Mouse (Mus musculus) induced T-regulatory cell, adult 2 months (primary cell): Measurements from ENCODE around the gene Hspb8.

Source experiments
- DNase-seq: peaks from one replicate; pipeline ENCODE4 v3.0.0-alpha.2; 2012; ENCODE audit warnings: low read depth

Gene Hspb8

GRCm38 (mm10) chr5:116422699-116423201, at the start of gene Hspb8:
TSS of gene Hspb8 (minus strand) at chr5:116422864.
- DNase-seq, result no peak

- no peak for DNase-seq
These were observed 38.8 kb upstream of the Hspb8 start for GRCm38 (mm10) chr5:116461354-116462042.

- DNase-seq, result no peak
These were observed 37.3 kb upstream of the Hspb8 start for GRCm38 (mm10) chr5:116459970-116460369.

GRCm38 (mm10) chr5:116457791-116458190, 35.1 kb upstream of the Hspb8 start:
- DNase-seq, result no peak

- DNase-seq, result no peak
These were observed 34.3 kb upstream of the Hspb8 start for GRCm38 (mm10) chr5:116456796-116457515.

- no peak for DNase-seq
These were observed 30.8 kb upstream of the Hspb8 start for GRCm38 (mm10) chr5:116453401-116453851.

- DNase-seq, result no peak
These were observed 28.2 kb upstream of the Hspb8 start for GRCm38 (mm10) chr5:116450901-116451300.

- DNase-seq, result no peak
These were observed 27.0 kb upstream of the Hspb8 start for GRCm38 (mm10) chr5:116449522-116450225.

- no peak for DNase-seq
These were observed 25.9 kb upstream of the Hspb8 start for GRCm38 (mm10) chr5:116448409-116449191.

GRCm38 (mm10) chr5:116447821-116448350, 25.2 kb upstream of the Hspb8 start:
- no peak for DNase-seq

GRCm38 (mm10) chr5:116446552-116446951, 23.9 kb upstream of the Hspb8 start:
- DNase-seq, result no peak

GRCm38 (mm10) chr5:116445634-116446367, 23.1 kb upstream of the Hspb8 start:
- DNase-seq, result no peak

GRCm38 (mm10) chr5:116444517-116444916, 21.9 kb upstream of the Hspb8 start:
- no peak for DNase-seq

GRCm38 (mm10) chr5:116443459-116443940, 20.8 kb upstream of the Hspb8 start:
- DNase-seq, result no peak

- no peak for DNase-seq
These were observed 20.2 kb upstream of the Hspb8 start for GRCm38 (mm10) chr5:116442697-116443458.

GRCm38 (mm10) chr5:116440251-116440650, 17.6 kb upstream of the Hspb8 start:
- no peak for DNase-seq

GRCm38 (mm10) chr5:116438328-116438727, 15.7 kb upstream of the Hspb8 start:
- DNase-seq, result no peak

GRCm38 (mm10) chr5:116436117-116436516, 13.5 kb upstream of the Hspb8 start:
- DNase-seq, result no peak

GRCm38 (mm10) chr5:116434976-116435850, 12.5 kb upstream of the Hspb8 start:
- no peak for DNase-seq
